Comparison of ENCODE assay signal across 8 mouse cellular contexts in genomic region chr5:109556591-109557320, GRCm38 (mm10). TPM values are rescaled to one million over a fixed set of nuclear protein-coding genes. Genes with fewer than 3 reads are reported as not detected.
DNase-seq lines count a peak whose midpoint lies in the region; ATAC-seq and TF ChIP-seq lines count a peak whose summit lies in the region.

No protein-coding gene starts in this region.

- peak overlapping the region; percentile 63 for H3K4me2 ChIP-seq in lung, embryonic 16.5 days (ENCODE audit: low read depth, low read length)

- DNase-seq in A20 (ENCODE audit: low read depth, low spot score) (peak; percentile 98), WW6 (ENCODE audit: low read depth, low spot score) (peak; percentile 96)
- DNase-seq in gastrocnemius, postnatal 25 days = peak; percentile 87
- DNase-seq in kidney, postnatal 10 days = peak; percentile 95
- DNase-seq in ovary, postnatal 10 days (ENCODE audit: low spot score) = peak; percentile 78
- peak; percentile 74 to 83 for DNase-seq in thymus, postnatal 36 days

- H3K4me1 ChIP-seq in cortical plate, adult 2 months (ENCODE audit: control insufficient read depth, insufficient read depth, low read length) = no peaks in the 10 kb centered on the region
- no peaks in the 10 kb centered on the region for H3K4me1 ChIP-seq in lung, embryonic 16.5 days (replicated peaks; ENCODE audit: control insufficient read depth, insufficient read depth, low read length)

- TF ChIP-seq POLR2A in cortical plate, adult 2 months (IDR thresholded peaks at IDR 0.05; ENCODE audit: extremely low read depth, insufficient read depth, low read length) = no peak

- 5% methylated on average over 40 of the region's 40 CpGs for WGBS in lung, embryonic 16.5 days

- H3K36me3 ChIP-seq in lung, embryonic 16.5 days (ENCODE audit: control insufficient read depth, insufficient read depth, low read length) = peaks cover 22% of the 10 kb centered on the region

- TF ChIP-seq CTCF in cortical plate, adult 2 months (IDR thresholded peaks at IDR 0.05; ENCODE audit: extremely low read depth, insufficient read depth, low read length) = no peak

- no peaks in the 10 kb centered on the region for H3K27me3 ChIP-seq in lung, embryonic 16.5 days (ENCODE audit: control insufficient read depth, insufficient read depth, low read depth, low read length)

- H3K9me3 ChIP-seq in lung, embryonic 16.5 days (ENCODE audit: control insufficient read depth, low read length) = peaks cover 37% of the 10 kb centered on the region

- H3K27ac ChIP-seq in cortical plate, adult 2 months (ENCODE audit: insufficient read depth, low read length) = peak overlapping the region; percentile 69
- peak overlapping the region; percentile 98 for H3K27ac ChIP-seq in lung, embryonic 16.5 days (ENCODE audit: low read length)

- H3K9ac ChIP-seq in lung, embryonic 16.5 days (ENCODE audit: low read length) = peak overlapping the region; percentile 44

- peak; percentile 76 for ATAC-seq in lung, embryonic 16.5 days (ENCODE audit: low read depth)

- H3K4me3 ChIP-seq in cortical plate, adult 2 months (ENCODE audit: insufficient read depth, low read length) = peak overlapping the region; percentile 55
- peak overlapping the region; percentile 80 for H3K4me3 ChIP-seq in lung, embryonic 16.5 days (ENCODE audit: low read length)

RNA-seq across cellular contexts. Expression of gene Crlf2, which starts 2.0 kb away (rescaled TPM):
- 26.5 and 28.2 TPM in 2 replicates for polyA plus RNA-seq in cortical plate, adult 2 months (2012; rRNA removed)
- total RNA-seq in gastrocnemius, postnatal 25 days (2021) = 1 to 10 TPM; 3.0 to 4.4 TPM
- 11.8 and 13.2 TPM in 2 replicates for polyA plus RNA-seq in lung, embryonic 16.5 days (2015; fragmentation: Nextera tagmentation; extraction: Ambion mirVana)

Comparison
In these comparisons a context has a peak if more than half of its experiments do, and no peak if none do; other contexts are left out.
1. Peak in every context shown above with its lines: DNase-seq, ATAC-seq, H3K4me3 ChIP-seq and H3K27ac ChIP-seq.